Mouse (Mus musculus) lung, postnatal 4 days (tissue): Measurements from ENCODE around the gene Dnajb3.
"Not testable (repeated sequence)": the region's sequence is repeated elsewhere in the genome, so short reads cannot be mapped to it uniquely, and the experiment has no call there.

Experiments used
- DNase-seq, 2 experiments: peaks; one replicate each; pipeline ENCODE4 v3.0.0; 2021

Dnajb3 gene

GRCm38 (mm10) chr1:88215466-88216380 lies 10.1 kb upstream of the Dnajb3 start:
- DNase-seq = peak in 1 of 2 experiments; percentile 6

DNA sequence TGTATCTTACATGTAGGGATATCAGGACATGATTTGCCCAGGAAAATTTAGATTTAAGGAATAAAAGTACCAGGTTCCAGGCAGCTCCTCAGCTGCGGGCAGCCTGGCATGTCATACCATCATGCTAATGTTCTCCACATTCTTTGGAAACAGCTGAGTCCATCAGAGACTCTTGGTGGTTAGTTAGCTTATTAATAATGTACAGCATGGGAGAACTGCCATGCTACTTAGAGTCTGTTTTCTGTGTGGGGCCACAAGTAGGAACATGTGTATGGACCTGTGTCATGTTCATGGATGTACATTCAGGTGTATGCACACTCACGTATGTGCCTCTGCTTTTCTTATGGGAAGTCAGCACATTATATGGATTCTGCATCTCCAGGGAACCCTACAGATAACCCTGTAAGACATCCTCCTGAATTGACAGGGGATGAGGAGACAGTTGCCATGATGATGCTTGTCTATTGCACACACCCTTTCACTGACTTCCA lies 8.9 kb upstream of the Dnajb3 start:
- peak in 1 of 2 experiments; percentile 7 for DNase-seq

- DNase-seq = peak; percentile 22 to 32
These were observed 8.3 kb upstream of the Dnajb3 start for GRCm38 (mm10) chr1:88213766-88214461.

GRCm38 (mm10) chr1:88213061-88213460 lies 7.5 kb upstream of the Dnajb3 start:
- DNase-seq = no peak

DNA sequence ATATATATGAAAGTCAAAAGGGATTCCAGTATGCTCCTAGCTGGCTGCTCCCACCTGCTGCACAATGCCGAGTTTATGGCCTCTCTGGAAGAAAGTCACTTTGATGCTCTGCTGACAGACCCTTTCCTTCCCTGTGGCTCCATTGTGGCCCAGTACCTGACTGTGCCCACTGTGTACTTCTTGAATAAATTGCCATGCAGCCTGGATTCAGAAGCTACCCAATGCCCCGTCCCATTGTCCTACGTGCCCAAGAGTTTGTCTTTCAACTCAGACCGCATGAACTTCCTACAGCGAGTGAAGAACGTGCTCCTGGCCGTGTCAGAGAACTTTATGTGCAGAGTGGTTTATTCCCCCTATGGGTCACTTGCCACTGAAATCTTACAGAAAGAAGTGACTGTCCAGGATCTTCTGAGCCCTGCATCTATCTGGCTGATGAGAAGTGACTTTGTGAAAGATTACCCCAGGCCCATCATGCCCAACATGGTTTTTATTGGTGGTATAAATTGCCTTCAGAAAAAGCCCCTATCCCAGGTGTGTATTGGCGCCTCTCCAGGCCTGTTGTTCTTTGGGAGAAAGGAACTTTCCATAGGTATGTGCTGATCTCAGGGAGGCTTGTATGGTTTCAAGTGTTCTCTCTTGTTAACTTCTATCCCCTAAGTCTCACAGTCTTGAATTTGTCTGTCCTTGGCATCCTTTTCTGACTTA lies 6.9 kb upstream of the Dnajb3 start:
- DNase-seq = peak in 1 of 2 experiments; percentile 7

DNA sequence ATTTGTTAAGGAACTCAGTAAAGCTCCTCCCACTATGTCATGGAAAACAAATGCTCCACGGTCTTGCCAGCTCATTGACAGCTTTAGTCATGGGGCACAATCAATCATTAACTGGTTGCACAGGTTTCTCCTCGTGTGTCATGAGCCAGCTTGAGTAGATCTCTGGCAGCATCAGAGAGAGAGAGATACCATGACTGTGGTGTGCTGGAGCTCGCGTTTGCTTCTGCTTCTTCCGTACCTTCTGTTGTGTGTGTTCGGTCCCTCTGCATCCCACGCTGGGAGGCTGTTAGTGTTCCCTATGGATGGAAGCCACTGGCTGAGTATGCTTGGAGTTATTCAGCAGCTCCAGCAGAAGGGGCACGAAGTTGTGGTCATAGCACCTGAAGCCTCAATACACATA lies 6.2 kb upstream of the Dnajb3 start, which contains the start of gene Ugt1a1:
Gene Ugt1a1, plus strand, starts transcription at position 148 of the 400 bp plus-strand sequence.
- peak in 1 of 2 experiments; percentile 8 for DNase-seq

GRCm38 (mm10) chr1:88206843-88207479 lies 1.4 kb upstream of the Dnajb3 start:
- DNase-seq = no peak

DNA sequence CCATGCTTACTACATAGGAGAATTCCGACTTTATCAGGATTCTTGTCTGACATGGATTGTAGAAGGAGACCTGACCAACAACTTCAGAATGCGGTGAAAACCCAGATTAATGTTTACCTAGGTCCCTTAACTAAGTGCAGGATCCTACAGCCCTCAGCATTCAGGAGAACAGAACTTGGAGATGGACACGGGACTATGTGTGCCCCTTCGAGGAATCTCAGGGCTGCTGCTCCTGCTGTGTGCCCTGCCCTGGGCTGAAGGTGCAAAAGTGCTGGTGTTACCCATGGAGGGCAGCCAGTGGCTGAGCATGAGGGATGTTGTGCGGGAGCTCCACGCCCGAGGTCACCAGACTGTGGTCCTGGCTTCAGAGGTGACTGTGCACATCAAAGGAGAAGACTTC lies 5.1 kb downstream of the Dnajb3 start, which contains the start of gene Ugt1a2:
Gene Ugt1a2, plus strand, starts transcription at position 146 of the 400 bp plus-strand sequence.
- DNase-seq = no peak

DNA sequence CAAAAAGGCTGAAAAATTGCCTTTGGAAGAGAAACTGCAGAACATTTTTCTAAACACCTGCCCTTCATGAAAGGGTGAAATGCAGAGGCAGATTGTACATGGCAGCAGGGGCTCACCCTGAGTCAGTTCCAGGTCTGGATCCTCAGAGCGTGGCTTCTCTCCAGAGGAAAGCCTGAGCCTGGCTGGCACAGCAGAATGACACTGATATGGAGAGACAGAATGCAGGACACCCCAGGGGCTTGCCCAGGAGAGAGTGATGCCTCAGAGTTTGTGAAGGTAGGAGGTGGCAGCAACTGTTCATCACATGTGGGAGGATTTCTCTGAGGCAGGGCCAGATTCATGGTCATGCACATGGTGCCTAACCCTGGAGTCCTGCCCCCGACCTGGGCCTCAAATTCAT lies 5.6 kb downstream of the Dnajb3 start:
- DNase-seq = no peak

- DNase-seq = no peak
These were observed 8.1 kb downstream of the Dnajb3 start for GRCm38 (mm10) chr1:88197443-88197842.

DNA sequence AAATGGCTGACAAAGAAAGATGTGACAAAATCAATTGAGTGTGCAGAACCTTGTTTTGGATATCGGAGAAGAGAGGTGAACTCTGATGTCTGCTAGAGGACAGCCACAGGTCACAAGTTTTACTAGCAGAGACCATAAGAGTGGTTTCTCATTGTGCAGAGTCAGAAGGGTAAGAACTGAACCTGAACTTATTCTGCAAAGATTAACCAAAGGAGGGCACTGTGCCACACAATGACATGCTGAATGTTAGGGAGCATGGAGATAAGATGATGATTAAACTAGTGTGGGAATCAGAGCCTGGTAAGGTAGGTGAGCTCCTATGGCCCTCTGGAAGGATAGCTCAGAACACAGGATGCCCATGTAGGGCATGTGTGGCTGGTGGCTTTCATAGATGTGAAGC lies 9.9 kb downstream of the Dnajb3 start:
- DNase-seq = no peak

DNA sequence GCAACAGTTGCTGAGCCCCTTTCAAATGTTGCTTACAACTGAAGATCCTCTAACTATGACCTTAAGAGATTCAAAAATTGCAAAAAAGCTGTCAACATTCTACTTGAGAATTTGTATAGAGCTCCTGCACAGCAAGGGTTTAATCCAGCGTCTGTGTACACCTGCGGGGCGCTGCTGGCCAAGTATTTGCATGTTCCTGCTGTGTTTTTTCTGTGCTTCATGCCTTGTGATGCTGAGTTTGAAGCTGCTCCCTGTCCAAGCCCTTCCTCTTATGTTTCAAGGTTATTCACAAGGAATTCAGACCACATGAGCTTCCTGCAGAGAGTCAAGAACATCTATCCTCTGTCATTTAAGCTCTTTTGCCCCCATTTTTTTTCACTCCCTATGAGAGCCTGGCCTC lies 13.4 kb downstream of the Dnajb3 start:
- DNase-seq = no peak

- DNase-seq = no peak
These were observed 19.2 kb downstream of the Dnajb3 start for GRCm38 (mm10) chr1:88186325-88186935.

GRCm38 (mm10) chr1:88179657-88180056 lies 25.9 kb downstream of the Dnajb3 start:
- no peak for DNase-seq

- not testable (repeated sequence) for DNase-seq
These were observed 33.4 kb downstream of the Dnajb3 start for GRCm38 (mm10) chr1:88172190-88172589.

- DNase-seq = no peak
These were observed 39.9 kb downstream of the Dnajb3 start, which contains the start of gene Ugt1a5 for GRCm38 (mm10) chr1:88165711-88166110. TSS of gene Ugt1a5 (plus strand) at chr1:88166012.

GRCm38 (mm10) chr1:88158430-88158829 lies 47.2 kb downstream of the Dnajb3 start:
- no peak for DNase-seq
